Mouse (Mus musculus): ENCODE measurements around the gene Ubxn11. TPM values are rescaled to one million over a fixed set of nuclear protein-coding genes. Genes with fewer than 3 reads are reported as not detected.

Gene Ubxn11
- polyA plus RNA-seq, 2 experiments, result 1.4 to 2.0 TPM

GRCm38 (mm10) chr4:134120192-134120805, 17.9 kb downstream of the Ubxn11 start:
- TF ChIP-seq EP300 (IDR thresholded peaks at IDR 0.05; ENCODE audit: low read depth), result no peak
- TF ChIP-seq CTCF (IDR thresholded peaks at IDR 0.05; ENCODE audit: low read depth), result no peak
- DNase-seq (ENCODE audit: low read depth in 3 of 3, low spot score in 3 of 3), result no peak
- Histone ChIP-seq H3K27me3 (ENCODE audit: control insufficient read depth, insufficient read depth, low read length) (no peaks in the 10 kb centered on the region), H3K4me1 (replicated peaks; ENCODE audit: control insufficient read depth in 2 of 2, insufficient read depth in 2 of 2, low read length in 1 of 2) (peaks cover 0 to 19% of the 10 kb centered on the region in 2 experiments; a peak in 2 of 4 replicates), H3K27ac (no peak overlapping the region), H3K4me2 (ENCODE audit: low read depth) (no peak overlapping the region), H3K4me3 (ENCODE audit: insufficient read depth in 1 of 2, low read depth in 2 of 2, low read length in 2 of 2) (no peak overlapping the region), H3K36me3 (replicated peaks; ENCODE audit: control insufficient read depth, insufficient read depth, low read depth) (no peaks in the 10 kb centered on the region), H3K9me3 (ENCODE audit: control insufficient read depth, low read length) (no peaks in the 10 kb centered on the region), H3K9ac (replicated peaks) (no peak overlapping the region)
- no peak for ATAC-seq (ENCODE audit: insufficient read depth)
- 44% methylated on average over 6 of the region's 6 CpGs for WGBS (ENCODE audit: insufficient replicate concordance)

- Histone ChIP-seq H3K4me3 (ENCODE audit: insufficient read depth in 1 of 2, low read depth in 2 of 2, low read length in 2 of 2) (no peak overlapping the region), H3K27ac (no peak overlapping the region), H3K4me2 (ENCODE audit: low read depth) (no peak overlapping the region), H3K4me1 (replicated peaks; ENCODE audit: control insufficient read depth in 2 of 2, insufficient read depth in 2 of 2, low read length in 1 of 2) (peaks cover 0 to 19% of the 10 kb centered on the region in 2 experiments; a peak in 2 of 4 replicates), H3K27me3 (ENCODE audit: control insufficient read depth, insufficient read depth, low read length) (no peaks in the 10 kb centered on the region), H3K36me3 (replicated peaks; ENCODE audit: control insufficient read depth, insufficient read depth, low read depth) (no peaks in the 10 kb centered on the region), H3K9ac (replicated peaks) (no peak overlapping the region), H3K9me3 (ENCODE audit: control insufficient read depth, low read length) (no peaks in the 10 kb centered on the region)
- WGBS (ENCODE audit: insufficient replicate concordance), result 44% methylated on average over 4 of the region's 4 CpGs
- TF ChIP-seq CTCF (IDR thresholded peaks at IDR 0.05; ENCODE audit: low read depth), result no peak
- no peak for TF ChIP-seq EP300 (IDR thresholded peaks at IDR 0.05; ENCODE audit: low read depth)
- no peak for ATAC-seq (ENCODE audit: insufficient read depth)
- no peak for DNase-seq (ENCODE audit: low read depth in 3 of 3, low spot score in 3 of 3)
Measured at GRCm38 (mm10) chr4:134120916-134121315, 18.5 kb downstream of the Ubxn11 start.

GRCm38 (mm10) chr4:134121571-134121970, 19.2 kb downstream of the Ubxn11 start:
- no peak for DNase-seq (ENCODE audit: low read depth in 3 of 3, low spot score in 3 of 3)
- 39% methylated on average over 4 of the region's 4 CpGs for WGBS (ENCODE audit: insufficient replicate concordance)
- Histone ChIP-seq H3K9me3 (ENCODE audit: control insufficient read depth, low read length) (no peaks in the 10 kb centered on the region), H3K27ac (no peak overlapping the region), H3K27me3 (ENCODE audit: control insufficient read depth, insufficient read depth, low read length) (no peaks in the 10 kb centered on the region), H3K4me3 (ENCODE audit: insufficient read depth in 1 of 2, low read depth in 2 of 2, low read length in 2 of 2) (no peak overlapping the region), H3K4me2 (ENCODE audit: low read depth) (no peak overlapping the region), H3K4me1 (replicated peaks; ENCODE audit: control insufficient read depth in 2 of 2, insufficient read depth in 2 of 2, low read length in 1 of 2) (peaks cover 0 to 19% of the 10 kb centered on the region in 2 experiments; a peak in 2 of 4 replicates), H3K36me3 (replicated peaks; ENCODE audit: control insufficient read depth, insufficient read depth, low read depth) (no peaks in the 10 kb centered on the region), H3K9ac (replicated peaks) (no peak overlapping the region)
- TF ChIP-seq CTCF (IDR thresholded peaks at IDR 0.05; ENCODE audit: low read depth) (no peak), EP300 (IDR thresholded peaks at IDR 0.05; ENCODE audit: low read depth) (no peak)
- ATAC-seq (ENCODE audit: insufficient read depth), result no peak

- H3K4me2 ChIP-seq (ENCODE audit: low read depth), result no peak overlapping the region
- ATAC-seq (ENCODE audit: insufficient read depth) (no peak), DNase-seq (ENCODE audit: low read depth in 3 of 3, low spot score in 3 of 3) (no peak)
- no peaks in the 10 kb centered on the region for H3K27me3 ChIP-seq (ENCODE audit: control insufficient read depth, insufficient read depth, low read length)
- no peak overlapping the region for H3K4me3 ChIP-seq (ENCODE audit: insufficient read depth in 1 of 2, low read depth in 2 of 2, low read length in 2 of 2)
- no peak overlapping the region for H3K27ac ChIP-seq
- TF ChIP-seq CTCF (IDR thresholded peaks at IDR 0.05; ENCODE audit: low read depth), result no peak
- TF ChIP-seq EP300 (IDR thresholded peaks at IDR 0.05; ENCODE audit: low read depth), result no peak
- H3K36me3 ChIP-seq (replicated peaks; ENCODE audit: control insufficient read depth, insufficient read depth, low read depth), result no peaks in the 10 kb centered on the region
- no peaks in the 10 kb centered on the region for H3K9me3 ChIP-seq (ENCODE audit: control insufficient read depth, low read length)
- 48% methylated on average over 3 of the region's 3 CpGs for WGBS (ENCODE audit: insufficient replicate concordance)
- H3K9ac ChIP-seq (replicated peaks), result no peak overlapping the region
- peaks cover 0 to 15% of the 10 kb centered on the region in 2 experiments; a peak in 2 of 4 replicates for H3K4me1 ChIP-seq (replicated peaks; ENCODE audit: control insufficient read depth in 2 of 2, insufficient read depth in 2 of 2, low read length in 1 of 2)
Measured at GRCm38 (mm10) chr4:134122281-134122680, 19.9 kb downstream of the Ubxn11 start.

GRCm38 (mm10) chr4:134123147-134123546, 20.8 kb downstream of the Ubxn11 start:
- Histone ChIP-seq H3K9ac (replicated peaks) (no peak overlapping the region), H3K36me3 (replicated peaks; ENCODE audit: control insufficient read depth, insufficient read depth, low read depth) (no peaks in the 10 kb centered on the region), H3K27ac (no peak overlapping the region), H3K4me1 (replicated peaks; ENCODE audit: control insufficient read depth in 2 of 2, insufficient read depth in 2 of 2, low read length in 1 of 2) (peaks cover 0 to 17% of the 10 kb centered on the region in 2 experiments; a peak in 2 of 4 replicates), H3K4me3 (ENCODE audit: insufficient read depth in 1 of 2, low read depth in 2 of 2, low read length in 2 of 2) (no peak overlapping the region), H3K9me3 (ENCODE audit: control insufficient read depth, low read length) (no peaks in the 10 kb centered on the region), H3K27me3 (ENCODE audit: control insufficient read depth, insufficient read depth, low read length) (no peaks in the 10 kb centered on the region), H3K4me2 (ENCODE audit: low read depth) (no peak overlapping the region)
- DNase-seq (ENCODE audit: low read depth in 3 of 3, low spot score in 3 of 3) (no peak), ATAC-seq (ENCODE audit: insufficient read depth) (no peak)
- WGBS (ENCODE audit: insufficient replicate concordance), result 83% methylated on average over 6 of the region's 6 CpGs
- TF ChIP-seq EP300 (IDR thresholded peaks at IDR 0.05; ENCODE audit: low read depth), result no peak
- no peak for TF ChIP-seq CTCF (IDR thresholded peaks at IDR 0.05; ENCODE audit: low read depth)
